Mouse (Mus musculus) monocyte, adult 2 months (primary cell): Measurements from ENCODE around the gene P2rx7.

Source experiments
- DNase-seq, 2 experiments: peaks; one replicate each; pipeline ENCODE4 v3.0.0; 2022; ENCODE audit warnings: low spot score in 2 of 2, low read depth in 1 of 2

The P2rx7 gene

GRCm38 (mm10) chr5:122689153-122689552 lies 45.4 kb downstream of the P2rx7 start:
- DNase-seq: no peak

- DNase-seq: no peak
Measured at GRCm38 (mm10) chr5:122690486-122690885, 46.8 kb downstream of the P2rx7 start.

- no peak for DNase-seq
Measured at GRCm38 (mm10) chr5:122693431-122694207, 49.9 kb downstream of the P2rx7 start.

GRCm38 (mm10) chr5:122695516-122695915 lies 51.8 kb downstream of the P2rx7 start:
- DNase-seq: no peak

- no peak for DNase-seq
Measured at GRCm38 (mm10) chr5:122698041-122698700, 54.5 kb downstream of the P2rx7 start.

GRCm38 (mm10) chr5:122698701-122699060 lies 55.0 kb downstream of the P2rx7 start:
- no peak for DNase-seq

GRCm38 (mm10) chr5:122700109-122700836 lies 56.6 kb downstream of the P2rx7 start:
- DNase-seq: no peak

- no peak for DNase-seq
Measured at GRCm38 (mm10) chr5:122700837-122701212, 57.1 kb downstream of the P2rx7 start.

- DNase-seq: peak in 1 of 2 experiments; percentile 19
Measured at GRCm38 (mm10) chr5:122702156-122702555, 58.4 kb downstream of the P2rx7 start.

- no peak for DNase-seq
Measured at GRCm38 (mm10) chr5:122703574-122703973, 59.9 kb downstream of the P2rx7 start.

GRCm38 (mm10) chr5:122704571-122704970 lies 60.9 kb downstream of the P2rx7 start:
- no peak for DNase-seq

- DNase-seq: no peak
Measured at GRCm38 (mm10) chr5:122705174-122705573, 61.5 kb downstream of the P2rx7 start.

- DNase-seq: no peak
Measured at GRCm38 (mm10) chr5:122706917-122707275, 63.2 kb downstream of the P2rx7 start.

- peak; percentile 69 to 87 for DNase-seq
Measured at GRCm38 (mm10) chr5:122707276-122708181, 63.8 kb downstream of the P2rx7 start, which contains the start of gene P2rx4. P2rx4 (plus strand) TSS chr5:122707544.

GRCm38 (mm10) chr5:122708819-122709218 lies 65.1 kb downstream of the P2rx7 start:
- no peak for DNase-seq

- DNase-seq: no peak
Measured at GRCm38 (mm10) chr5:122715723-122716122, 72.0 kb downstream of the P2rx7 start.

- no peak for DNase-seq
Measured at GRCm38 (mm10) chr5:122716793-122717192, 73.1 kb downstream of the P2rx7 start.

- DNase-seq: no peak
Measured at GRCm38 (mm10) chr5:122718400-122718799, 74.7 kb downstream of the P2rx7 start.

GRCm38 (mm10) chr5:122719168-122719567 lies 75.5 kb downstream of the P2rx7 start:
- no peak for DNase-seq

- DNase-seq: no peak
Measured at GRCm38 (mm10) chr5:122725453-122725852, 81.7 kb downstream of the P2rx7 start.

GRCm38 (mm10) chr5:122726068-122726467 lies 82.4 kb downstream of the P2rx7 start:
- DNase-seq: peak in 1 of 2 experiments; percentile 46
